Mouse (Mus musculus) liver, embryonic 13.5 days (tissue): ENCODE measurements at regions not wholly inside any gene's neighbourhood (a gene's known extent, or its start where the extent isn't known, plus 50 kb on each side); places are given as distances from the start of the nearest gene placed in this dataset.

Source experiments
- ATAC-seq: fragments of 200-750 bp; cut with Nextera tagmentation; 2 replicates; pipeline ENCODE4 v1.8.0; 2017; ENCODE audit warnings: low read depth, mild to moderate bottlenecking, moderate number of reproducible peaks, moderate library complexity
- DNase-seq: peaks from one replicate; pipeline ENCODE4 v3.0.0; 2022
- H3K27ac ChIP-seq: fragments of 300-500 bp; sonication (generic); 2 replicates; pipeline ENCODE4 v1.5.1; 2015; ENCODE audit warnings: moderate library complexity, mild to moderate bottlenecking, inconsistent platforms
- H3K27me3 ChIP-seq: fragments of 300-500 bp; sonication (generic); 2 replicates; pipeline ENCODE4 v1.6.1; 2015; ENCODE audit warnings: mild to moderate bottlenecking, inconsistent platforms
- H3K36me3 ChIP-seq: fragments of 300-500 bp; sonication (generic); 2 replicates; pipeline ENCODE4 v1.6.1; 2015; ENCODE audit warnings: mild to moderate bottlenecking, inconsistent platforms
- H3K4me1 ChIP-seq: fragments of 300-500 bp; sonication (generic); replicated peaks from 2 replicates; pipeline ENCODE4 v1.6.1; 2015; ENCODE audit warnings: inconsistent platforms
- H3K4me2 ChIP-seq: fragments of 300-500 bp; sonication (generic); 2 replicates; pipeline ENCODE4 v1.6.1; 2015; ENCODE audit warnings: inconsistent platforms, mild to moderate bottlenecking, moderate library complexity
- H3K4me3 ChIP-seq: fragments of 300-500 bp; sonication (generic); replicated peaks from 2 replicates; pipeline ENCODE4 v1.5.1; 2015; ENCODE audit warnings: mild to moderate bottlenecking, inconsistent platforms
- H3K9ac ChIP-seq: fragments of 300-500 bp; sonication (generic); 2 replicates; pipeline ENCODE4 v1.6.1; 2015; ENCODE audit warnings: mild to moderate bottlenecking, inconsistent platforms
- H3K9me3 ChIP-seq: fragments of 300-500 bp; sonication (generic); replicated peaks from 2 replicates; pipeline ENCODE4 v1.6.1; 2016; ENCODE audit warnings: inconsistent platforms
- WGBS: fragments of 180-500 bp; shearing (Covaris S2); methylation state at CpG from one replicate; pipeline ENCODE4 v1.1.7; 2015; ENCODE audit not compliant: insufficient replicate concordance; 5-methylcytosine and 5-hydroxymethylcytosine counted together

DNA sequence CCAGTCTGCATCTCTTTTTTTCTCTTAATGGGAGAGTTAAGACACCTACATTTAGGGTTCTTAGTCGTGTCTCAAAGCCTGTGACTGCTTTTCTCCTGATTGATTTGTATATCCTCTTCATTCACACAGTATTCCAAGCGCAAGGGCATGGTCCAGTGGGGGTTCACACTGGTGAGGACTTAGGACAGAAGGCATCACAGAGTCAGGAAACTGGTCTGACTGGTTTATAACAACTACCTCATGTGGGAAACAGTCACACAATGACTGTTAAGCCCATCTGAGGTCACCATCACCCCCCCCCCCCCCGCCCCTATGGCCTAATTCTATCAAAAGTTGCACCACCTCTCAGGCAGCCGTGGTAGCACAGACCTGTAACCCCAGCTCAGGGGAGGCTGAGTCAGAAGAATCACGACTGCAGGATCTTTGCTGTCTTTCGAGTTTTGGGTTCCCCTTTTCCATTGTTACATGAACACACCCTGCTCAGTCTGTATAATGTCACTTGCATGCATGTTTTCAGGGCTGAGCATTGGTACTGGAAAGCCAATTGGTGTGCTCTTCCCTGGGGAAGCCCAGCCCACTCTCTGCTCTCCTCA, 155.2 kb downstream of the Zfp706 start:
- 45% methylated on average over 6 of the region's 6 CpGs for WGBS
- Histone ChIP-seq H3K9ac (no peak overlapping the region), H3K4me1 (no peaks in the 10 kb centered on the region), H3K9me3 (no peaks in the 10 kb centered on the region), H3K27me3 (no peaks in the 10 kb centered on the region), H3K36me3 (no peaks in the 10 kb centered on the region), H3K4me2 (no peak overlapping the region), H3K4me3 (no peak overlapping the region), H3K27ac (no peak overlapping the region)
- no peak for ATAC-seq
- no peak for DNase-seq

DNA sequence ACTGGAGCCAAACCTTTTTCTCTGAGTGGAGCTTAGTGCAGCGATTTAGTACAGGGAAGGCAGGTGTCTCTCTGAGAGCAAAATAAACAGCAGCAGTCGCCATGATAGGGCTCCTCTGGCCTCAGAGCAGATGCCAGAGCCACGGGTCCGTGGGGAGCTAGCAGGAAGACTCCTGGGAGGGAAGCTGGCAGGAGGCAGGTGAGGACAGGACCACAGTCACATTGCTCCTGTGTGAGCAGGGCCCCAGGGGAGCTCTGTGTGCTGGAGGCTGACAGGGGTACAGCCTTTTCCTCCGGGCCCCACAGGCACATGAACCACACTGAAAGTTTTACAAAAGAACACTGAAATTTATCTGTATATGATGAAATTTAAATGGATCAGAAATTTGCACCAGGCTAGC, 159.3 kb downstream of the Zfp706 start:
- no peak overlapping the region for H3K4me2 ChIP-seq
- no peaks in the 10 kb centered on the region for H3K36me3 ChIP-seq
- no peak for ATAC-seq
- no peak for DNase-seq
- 47% methylated on average over 5 of the region's 5 CpGs for WGBS
- H3K9me3 ChIP-seq = no peaks in the 10 kb centered on the region
- no peaks in the 10 kb centered on the region for H3K27me3 ChIP-seq
- no peak overlapping the region for H3K9ac ChIP-seq
- H3K4me1 ChIP-seq = peaks cover 4% of the 10 kb centered on the region; the same call in 1 of the 2 replicates
- H3K4me3 ChIP-seq = no peak overlapping the region
- H3K27ac ChIP-seq = no peak overlapping the region

DNA sequence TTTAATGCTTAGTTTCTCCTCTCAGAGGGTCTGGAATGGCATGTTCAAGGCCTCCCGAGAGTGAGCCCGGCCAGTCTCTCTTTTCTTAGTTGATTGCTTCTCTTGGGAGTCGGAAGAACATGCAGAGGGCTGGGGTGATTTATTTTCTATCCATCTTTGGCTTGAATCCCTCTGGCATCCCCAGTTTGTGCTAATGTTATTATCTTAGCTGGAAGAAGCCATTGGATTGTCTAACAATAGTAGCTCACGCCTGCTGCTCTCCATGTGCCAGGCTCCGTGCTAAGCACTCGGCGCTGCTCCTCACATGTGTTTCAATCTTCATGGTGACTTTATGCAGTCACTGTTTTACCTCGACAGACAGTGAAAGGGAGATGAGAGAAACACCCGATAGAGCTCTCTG, 160.8 kb downstream of the Zfp706 start:
- H3K27ac ChIP-seq = no peak overlapping the region

More for the DNA sequence above, 160.8 kb downstream of the Zfp706 start:
- Histone ChIP-seq H3K4me2 (no peak overlapping the region), H3K4me3 (no peak overlapping the region), H3K9me3 (no peaks in the 10 kb centered on the region), H3K4me1 (peaks cover 15% of the 10 kb centered on the region), H3K36me3 (no peaks in the 10 kb centered on the region), H3K27me3 (no peaks in the 10 kb centered on the region), H3K9ac (no peak overlapping the region)
- ATAC-seq (no peak), DNase-seq (no peak)
- WGBS = 75% methylated on average over 9 of the region's 9 CpGs
